Mouse (Mus musculus) kidney, adult 11 months (tissue): ENCODE measurements around the gene Peli1.

ENCODE experiments used
- DNase-seq: peaks from one replicate; pipeline ENCODE4 v3.0.0; 2022

The Peli1 gene

DNA sequence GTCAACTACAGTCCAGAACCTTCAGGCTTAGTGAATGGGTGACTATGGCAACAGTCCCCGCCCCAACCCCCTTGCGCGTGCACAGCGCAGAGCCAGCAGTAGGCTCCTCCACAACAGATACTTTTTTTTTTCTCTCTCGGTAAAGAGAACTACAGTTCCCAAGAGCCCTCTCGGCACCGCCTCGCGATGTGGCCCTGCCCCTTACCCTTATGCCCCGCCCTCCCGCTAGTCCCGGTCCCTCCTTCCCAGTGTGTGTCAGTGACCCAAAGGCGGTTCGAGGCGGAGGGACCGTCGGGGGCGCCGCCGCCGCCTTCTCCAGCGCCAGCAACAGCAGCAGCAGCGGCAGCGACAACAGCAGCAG lies at the start of gene Peli1:
Gene Peli1 (plus strand): TSS at position 225 of the 361 bp plus-strand sequence.
- DNase-seq, result peak; percentile 99

DNA sequence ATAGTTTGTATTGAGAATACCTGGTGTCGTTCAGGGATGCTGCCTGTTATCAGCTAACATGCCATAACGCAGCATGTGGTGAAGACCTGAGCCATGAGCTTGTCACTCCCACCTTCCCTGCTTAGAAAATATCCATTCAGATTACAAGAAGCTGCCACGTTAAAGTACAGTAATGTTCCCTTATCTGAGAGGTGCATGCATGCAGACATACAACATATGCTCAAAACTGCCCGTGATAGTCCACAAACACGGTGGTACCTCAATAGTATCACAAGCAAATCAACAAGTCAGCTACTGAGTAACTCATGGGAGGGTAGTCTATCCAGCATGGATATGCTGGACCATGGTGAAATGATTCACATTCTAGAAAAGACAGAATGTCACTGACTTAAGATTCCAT lies 48.5 kb upstream of the Peli1 start:
- DNase-seq, result no peak

DNA sequence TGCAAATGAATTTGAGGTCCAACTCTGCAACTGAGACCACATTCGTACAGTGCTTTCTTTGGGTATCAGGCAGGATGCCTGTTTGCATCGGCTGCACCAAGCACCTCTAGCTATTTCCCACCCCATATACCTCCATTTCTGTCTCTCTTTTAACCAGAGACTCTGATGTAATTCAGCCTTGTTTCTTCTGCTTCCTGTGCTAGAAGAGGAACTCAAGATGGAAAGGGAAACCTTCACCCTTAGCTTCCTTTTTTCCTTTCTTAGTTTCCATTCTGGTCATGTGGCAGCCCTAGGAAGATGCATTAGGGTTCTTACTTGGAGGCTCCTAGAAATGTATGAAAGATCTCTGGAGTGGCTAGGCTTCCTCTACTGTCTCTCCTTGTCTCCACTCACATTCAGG lies 44.9 kb upstream of the Peli1 start:
- no peak for DNase-seq

DNA sequence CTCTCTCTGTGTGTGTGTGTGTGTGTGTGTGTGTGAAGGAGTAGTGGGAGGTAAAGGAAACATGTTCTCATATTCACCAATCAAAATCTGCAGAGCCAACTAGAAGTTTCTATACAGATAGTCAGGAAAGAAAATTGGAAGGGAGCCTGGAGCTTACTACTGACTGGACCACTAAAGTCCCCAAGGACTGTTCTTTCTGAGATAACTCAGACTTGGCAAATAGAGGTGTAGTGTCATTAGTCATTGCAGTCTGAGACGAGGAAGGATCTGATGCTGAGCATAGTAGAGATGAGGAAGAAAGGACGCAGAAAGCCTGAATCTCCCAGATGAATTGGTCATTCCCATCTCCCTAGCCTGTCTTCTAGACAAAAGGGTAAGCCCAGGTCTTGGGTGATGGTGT lies 43.2 kb upstream of the Peli1 start:
- DNase-seq, result no peak

GRCm38 (mm10) chr11:21051716-21052115 lies 39.4 kb upstream of the Peli1 start:
- DNase-seq, result no peak

- DNase-seq, result no peak
These were observed 36.5 kb upstream of the Peli1 start for GRCm38 (mm10) chr11:21054587-21054986.

DNA sequence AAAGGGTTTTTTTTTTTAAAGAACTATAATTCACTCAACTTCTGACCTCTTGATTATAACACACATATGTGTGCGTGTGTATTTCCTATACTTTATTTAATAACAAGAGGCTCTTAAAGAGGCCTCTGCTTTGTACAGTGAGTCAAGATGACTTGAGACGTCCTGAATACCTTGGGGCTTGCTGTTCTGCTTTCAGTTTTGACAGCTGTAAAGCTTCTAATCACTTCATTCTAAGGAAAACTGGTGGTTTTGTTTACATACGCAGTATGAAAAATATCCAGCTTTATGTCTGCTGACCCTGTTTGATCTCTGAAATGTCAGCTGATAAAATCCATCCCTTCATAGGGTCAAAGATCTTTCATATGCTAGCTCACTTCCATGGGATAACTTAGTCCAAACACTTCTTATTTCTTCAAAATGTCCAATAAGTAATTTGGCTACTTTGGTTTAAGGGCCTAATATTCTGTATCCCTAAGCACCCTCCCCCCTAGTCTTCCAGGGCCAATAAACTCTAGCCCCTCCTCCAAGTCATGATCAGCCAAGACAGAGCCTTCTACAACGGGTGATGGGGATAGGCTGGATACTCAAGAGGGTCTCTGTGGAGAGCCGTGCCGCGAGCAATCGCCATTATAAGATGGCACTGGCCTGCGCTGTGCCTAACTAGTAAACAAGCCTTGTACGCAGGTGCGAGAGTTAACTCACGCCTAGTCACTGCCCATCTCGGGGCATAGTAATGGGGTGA lies 34.8 kb upstream of the Peli1 start:
- DNase-seq, result no peak

- DNase-seq, result no peak
These were observed 33.3 kb upstream of the Peli1 start for GRCm38 (mm10) chr11:21057511-21058414.

DNA sequence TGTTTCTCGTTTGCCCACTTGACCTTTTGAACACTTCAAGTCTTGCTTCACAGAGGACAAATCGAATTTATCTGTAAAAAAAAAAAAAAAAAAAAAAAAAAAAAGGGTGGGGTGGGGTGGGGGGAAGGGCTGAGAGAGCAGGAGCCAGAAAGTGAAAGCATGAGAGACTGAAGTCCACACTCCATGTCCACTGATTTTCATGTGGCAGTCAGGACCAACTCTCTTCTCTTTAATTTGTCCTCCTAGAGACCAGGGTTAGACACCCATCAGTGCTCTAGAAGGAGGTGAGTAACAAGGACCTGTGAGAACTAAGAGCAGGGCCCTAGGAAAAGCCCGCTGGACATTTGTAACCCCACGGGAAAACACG lies 32.7 kb upstream of the Peli1 start:
- DNase-seq, result no peak

GRCm38 (mm10) chr11:21060386-21061074 lies 30.6 kb upstream of the Peli1 start:
- no peak for DNase-seq

- DNase-seq, result no peak
These were observed 30.1 kb upstream of the Peli1 start for GRCm38 (mm10) chr11:21061075-21061403.

GRCm38 (mm10) chr11:21061431-21061830 lies 29.7 kb upstream of the Peli1 start:
- DNase-seq, result peak; percentile 28

DNA sequence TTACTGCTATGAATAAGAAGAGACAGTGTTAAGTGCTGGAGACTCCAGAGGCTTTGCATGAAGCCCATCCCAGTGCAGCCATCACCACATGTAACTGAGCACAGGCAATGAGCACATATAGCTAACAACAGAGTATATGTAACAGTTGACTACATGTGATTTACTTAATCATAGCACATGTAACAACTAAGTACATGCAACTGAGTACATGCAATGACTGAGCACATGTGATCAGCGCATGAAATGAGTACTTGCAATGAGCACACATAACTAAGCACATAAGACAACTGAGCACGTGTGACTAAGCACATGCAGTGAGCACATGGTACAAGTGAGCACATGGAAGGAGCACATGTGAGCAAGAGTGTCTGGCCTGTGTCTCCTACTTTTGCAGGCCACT lies 29.0 kb upstream of the Peli1 start:
- DNase-seq, result no peak

DNA sequence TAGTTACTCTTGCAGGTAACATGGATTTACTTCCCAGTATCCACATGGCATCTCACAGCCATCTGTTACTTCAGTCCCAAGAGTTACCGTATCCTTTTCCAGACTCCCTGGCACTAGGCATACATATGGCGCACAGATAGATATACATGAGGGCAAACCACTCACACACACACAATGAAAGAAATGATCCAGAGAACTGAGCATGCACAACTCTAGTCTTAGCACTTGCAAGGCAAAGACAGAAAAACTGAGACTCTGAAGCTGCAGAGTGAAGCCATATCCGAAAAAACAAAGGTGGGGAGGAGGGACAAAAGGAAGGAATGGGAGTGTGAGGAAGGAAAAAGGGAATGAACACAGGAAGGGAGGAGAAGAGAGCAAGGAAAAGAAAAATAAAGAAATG lies 27.8 kb upstream of the Peli1 start:
- DNase-seq, result no peak

- DNase-seq, result no peak
These were observed 11.7 kb upstream of the Peli1 start for GRCm38 (mm10) chr11:21079400-21079799.

GRCm38 (mm10) chr11:21079851-21080362 lies 11.2 kb upstream of the Peli1 start:
- DNase-seq, result no peak

DNA sequence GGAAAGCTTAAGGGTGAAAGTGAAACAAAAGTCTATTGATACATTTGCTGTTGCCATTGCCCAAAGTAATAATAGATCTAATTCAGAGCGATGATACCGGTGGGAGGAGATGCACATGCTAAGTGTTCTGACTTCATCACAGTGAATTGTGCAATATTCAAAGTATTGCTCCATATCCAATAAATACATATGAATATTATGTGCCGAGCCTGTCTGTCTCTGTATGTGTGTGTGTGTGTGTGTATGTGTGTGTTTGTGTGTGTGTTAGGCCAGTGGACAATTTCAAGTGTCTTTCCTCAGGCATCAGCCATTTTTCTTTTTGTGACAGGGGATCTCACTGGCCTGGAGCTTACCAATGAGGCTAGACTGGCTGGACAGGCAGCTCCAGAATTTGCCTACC lies 9.9 kb upstream of the Peli1 start:
- DNase-seq, result no peak

GRCm38 (mm10) chr11:21082711-21083110 lies 8.4 kb upstream of the Peli1 start:
- no peak for DNase-seq

- no peak for DNase-seq
These were observed 2.7 kb upstream of the Peli1 start for GRCm38 (mm10) chr11:21088356-21088755.

DNA sequence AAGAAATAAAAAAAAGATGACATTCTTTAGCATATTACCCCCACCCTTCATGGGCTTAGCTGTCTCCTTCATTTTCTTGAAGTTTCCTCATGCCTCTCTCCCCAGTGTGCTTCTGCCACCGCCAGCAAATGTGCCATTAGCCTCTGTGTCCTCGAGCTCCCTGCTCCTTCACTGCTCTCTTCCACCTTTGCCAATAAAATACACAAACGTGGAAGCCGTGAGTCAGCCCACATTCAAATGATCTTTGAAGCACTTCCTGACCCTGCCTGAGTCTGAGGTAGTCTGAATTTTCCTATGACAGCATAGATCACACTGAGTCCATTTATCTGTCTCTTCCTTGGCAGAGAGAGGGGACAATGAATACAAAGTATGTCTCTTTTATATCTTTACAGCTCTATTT lies 1.5 kb upstream of the Peli1 start:
- no peak for DNase-seq

- no peak for DNase-seq
These were observed 626 bp downstream of the Peli1 start for GRCm38 (mm10) chr11:21091428-21092405.

DNA sequence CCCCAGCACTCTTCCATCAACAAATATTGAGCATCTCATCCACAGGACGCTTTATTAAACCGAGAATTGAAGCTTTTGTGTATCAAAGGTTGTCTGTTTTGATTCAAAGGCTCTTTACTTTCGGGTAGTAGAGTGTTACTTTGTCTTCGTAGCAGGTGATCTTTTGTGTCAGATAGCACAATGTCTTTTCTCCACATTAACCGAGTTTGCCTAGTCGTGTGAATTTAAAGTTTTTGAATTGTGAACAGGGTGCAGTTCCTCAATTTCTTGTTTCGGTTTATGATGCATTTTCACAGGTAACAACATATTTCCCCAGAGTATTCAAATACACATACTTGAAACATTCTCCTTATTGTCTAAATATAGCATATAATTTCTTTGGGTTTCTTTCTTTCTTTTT lies 1.5 kb downstream of the Peli1 start:
- DNase-seq, result no peak
